Mouse (Mus musculus) neural tube, embryonic 14.5 days (tissue): ENCODE results near the gene Adprh. TPM values are rescaled to one million over a fixed set of nuclear protein-coding genes. Genes with fewer than 3 reads are reported as not detected.
A peak's percentile ranks its signal among the peaks of the same experiment; 100 is the strongest.
"Not testable (repeated sequence)": the region's sequence is repeated elsewhere in the genome, so short reads cannot be mapped to it uniquely, and the experiment has no call there.

Source experiments
- ATAC-seq: fragments of 200-750 bp; cut with Nextera tagmentation; 2 replicates; pipeline ENCODE4 v1.8.0; 2017; ENCODE audit warnings: low read depth, mild to moderate bottlenecking, moderate TSS enrichment, moderate library complexity
- H3K27ac ChIP-seq: fragments of 300-500 bp; sonication (generic); 2 replicates; pipeline ENCODE4 v1.5.1; 2014; ENCODE audit warnings: low read depth, mild to moderate bottlenecking, control low read depth, low read length, moderate library complexity, mixed read lengths
- H3K27me3 ChIP-seq: fragments of 300-500 bp; sonication (generic); 2 replicates; pipeline ENCODE4 v1.6.1; 2014; ENCODE audit warnings: low read length; ENCODE audit not compliant: control insufficient read depth, insufficient read depth
- H3K36me3 ChIP-seq: fragments of 300-500 bp; sonication (generic); 2 replicates; pipeline ENCODE4 v1.6.1; 2014; ENCODE audit warnings: low read length, mixed read lengths; ENCODE audit not compliant: control insufficient read depth, insufficient read depth
- H3K4me1 ChIP-seq: fragments of 300-500 bp; sonication (generic); 2 replicates; pipeline ENCODE4 v1.6.1; 2014; ENCODE audit warnings: low read length; ENCODE audit not compliant: control insufficient read depth, insufficient read depth
- H3K4me2 ChIP-seq: fragments of 300-500 bp; sonication (generic); 2 replicates; pipeline ENCODE4 v1.6.1; 2014; ENCODE audit warnings: mild to moderate bottlenecking, low read depth, low read length, control low read depth
- H3K4me3 ChIP-seq: fragments of 300-500 bp; sonication (generic); 2 replicates; pipeline ENCODE4 v1.5.1; 2014; ENCODE audit warnings: low read depth, low read length, control low read depth, mixed read lengths
- H3K9ac ChIP-seq: fragments of 300-500 bp; sonication (generic); replicated peaks from 2 replicates; pipeline ENCODE4 v1.6.1; 2014; ENCODE audit warnings: low read depth, mild to moderate bottlenecking, control low read depth, low read length, mixed read lengths
- H3K9me3 ChIP-seq: fragments of 300-500 bp; sonication (generic); 2 replicates; pipeline ENCODE4 v1.6.1; 2016; ENCODE audit warnings: low read length; ENCODE audit not compliant: control insufficient read depth
- WGBS: fragments of 180-500 bp; shearing (Covaris S2); extraction: QIAGEN DNeasy Blood & Tissue Kit; methylation state at CpG from one replicate; pipeline ENCODE4 v1.1.7; 2014; 5-methylcytosine and 5-hydroxymethylcytosine counted together
- polyA plus RNA-seq: library from polyadenylated mRNA; unstranded; fragments of >200 nt; fragmentation: Nextera tagmentation; extraction: Ambion mirVana; gene quantifications from 2 replicates; pipeline ENCODE4 v1.2.1, GENCODE M21; 2014

Gene Adprh
- polyA plus RNA-seq, 1 experiment from 2014 or later, result 130 TPM

- H3K4me1 ChIP-seq, H3K36me3 ChIP-seq, H3K27ac ChIP-seq, H3K27me3 ChIP-seq, H3K9me3 ChIP-seq: not testable (repeated sequence)
- Histone ChIP-seq H3K4me3 (peak overlapping the region; percentile 21), H3K9ac (0 out of 2 replicates have a peak overlapping the region, but pooled peaks have one; percentile 32), H3K4me2 (peak overlapping the region; percentile 49)
- WGBS, result 21% methylated on average over 14 of the region's 14 CpGs
- ATAC-seq, result peak; percentile 60
Observed at GRCm38 (mm10) chr16:38477241-38477608, 24.7 kb upstream of the Adprh start.

GRCm38 (mm10) chr16:38476312-38477240, 24.1 kb upstream of the Adprh start:
- Histone ChIP-seq H3K9me3 (no peaks in the 10 kb centered on the region), H3K9ac (peak overlapping the region; percentile 32), H3K4me1 (no peaks in the 10 kb centered on the region), H3K4me2 (peak overlapping the region; percentile 49), H3K27ac (no peak overlapping the region), H3K36me3 (no peaks in the 10 kb centered on the region), H3K27me3 (no peaks in the 10 kb centered on the region), H3K4me3 (peak overlapping the region; percentile 21)
- WGBS, result 11% methylated on average over 34 of the region's 34 CpGs
- ATAC-seq, result peak; percentile 61

GRCm38 (mm10) chr16:38475681-38476311, 23.3 kb upstream of the Adprh start:
- Histone ChIP-seq H3K4me3 (no peak overlapping the region), H3K9me3 (no peaks in the 10 kb centered on the region), H3K27ac (no peak overlapping the region), H3K4me1 (no peaks in the 10 kb centered on the region), H3K4me2 (peak overlapping the region; percentile 49; the same call in 1 of the 2 replicates), H3K9ac (no peak overlapping the region), H3K27me3 (no peaks in the 10 kb centered on the region), H3K36me3 (no peaks in the 10 kb centered on the region)
- 61% methylated on average over 4 of the region's 4 CpGs for WGBS
- ATAC-seq, result no peak

- H3K27ac ChIP-seq, result no peak overlapping the region
- no peak for ATAC-seq
- no peak overlapping the region for H3K4me2 ChIP-seq
- no peak overlapping the region for H3K4me3 ChIP-seq
- H3K4me1 ChIP-seq, result no peaks in the 10 kb centered on the region
- H3K9me3 ChIP-seq, result no peaks in the 10 kb centered on the region
- 92% methylated on average over 9 of the region's 9 CpGs for WGBS
- no peak overlapping the region for H3K9ac ChIP-seq
- H3K27me3 ChIP-seq, result no peaks in the 10 kb centered on the region
- no peaks in the 10 kb centered on the region for H3K36me3 ChIP-seq
Observed at GRCm38 (mm10) chr16:38474677-38475286, 22.3 kb upstream of the Adprh start.

- Histone ChIP-seq H3K4me2 (no peak overlapping the region), H3K4me3 (no peak overlapping the region), H3K9me3 (no peaks in the 10 kb centered on the region), H3K27ac (no peak overlapping the region), H3K4me1 (no peaks in the 10 kb centered on the region), H3K27me3 (no peaks in the 10 kb centered on the region), H3K9ac (no peak overlapping the region), H3K36me3 (no peaks in the 10 kb centered on the region)
- WGBS, result 91% methylated on average over 5 of the region's 5 CpGs
- no peak for ATAC-seq
Observed at GRCm38 (mm10) chr16:38473661-38474060, 21.2 kb upstream of the Adprh start.

GRCm38 (mm10) chr16:38472507-38472873, 20.0 kb upstream of the Adprh start:
- no peaks in the 10 kb centered on the region for H3K36me3 ChIP-seq
- WGBS, result 94% methylated on average over 5 of the region's 5 CpGs
- ATAC-seq, result no peak

GRCm38 (mm10) chr16:38471697-38472506, 19.4 kb upstream of the Adprh start:
- Histone ChIP-seq H3K4me3 (no peak overlapping the region), H3K9me3 (no peaks in the 10 kb centered on the region), H3K36me3 (no peaks in the 10 kb centered on the region), H3K4me2 (no peak overlapping the region), H3K4me1 (no peaks in the 10 kb centered on the region), H3K27me3 (no peaks in the 10 kb centered on the region), H3K27ac (no peak overlapping the region), H3K9ac (no peak overlapping the region)
- ATAC-seq, result no peak
- 69% methylated on average over 11 of the region's 11 CpGs for WGBS

More at GRCm38 (mm10) chr16:38472507-38472873, 20.0 kb upstream of the Adprh start:
- no peaks in the 10 kb centered on the region for H3K9me3 ChIP-seq
- H3K4me2 ChIP-seq, result no peak overlapping the region
- H3K27ac ChIP-seq, result no peak overlapping the region
- H3K9ac ChIP-seq, result no peak overlapping the region
- H3K27me3 ChIP-seq, result no peaks in the 10 kb centered on the region
- H3K4me1 ChIP-seq, result no peaks in the 10 kb centered on the region
- H3K4me3 ChIP-seq, result no peak overlapping the region

GRCm38 (mm10) chr16:38469437-38469836, 16.9 kb upstream of the Adprh start:
- WGBS, result 77% methylated on average over 8 of the region's 8 CpGs

More at GRCm38 (mm10) chr16:38469437-38469836, 16.9 kb upstream of the Adprh start:
- H3K4me2 ChIP-seq, result no peak overlapping the region
- H3K9ac ChIP-seq, result no peak overlapping the region
- H3K9me3 ChIP-seq, result no peaks in the 10 kb centered on the region
- H3K4me3 ChIP-seq, result no peak overlapping the region
- H3K27me3 ChIP-seq, result no peaks in the 10 kb centered on the region
- no peak overlapping the region for H3K27ac ChIP-seq
- H3K4me1 ChIP-seq, result no peaks in the 10 kb centered on the region
- ATAC-seq, result no peak
- H3K36me3 ChIP-seq, result no peaks in the 10 kb centered on the region
